Mouse (Mus musculus) embryonic facial prominence, embryonic 12.5 days (tissue): ENCODE measurements around the gene Safb. TPM values are rescaled to one million over a fixed set of nuclear protein-coding genes. Genes with fewer than 3 reads are reported as not detected.
A peak's percentile ranks its signal among the peaks of the same experiment; 100 is the strongest.

Experiments used
- ATAC-seq: fragments of 200-750 bp; cut with Nextera tagmentation; 2 replicates; pipeline ENCODE4 v1.8.0; 2017; ENCODE audit not compliant: insufficient number of reproducible peaks, insufficient read depth, low FRiP score, low TSS enrichment
- H3K27ac ChIP-seq: fragments of 300-500 bp; sonication (generic); 2 replicates; pipeline ENCODE4 v1.5.1; 2016; ENCODE audit warnings: mild to moderate bottlenecking
- H3K27me3 ChIP-seq: fragments of 300-500 bp; sonication (generic); 2 replicates; pipeline ENCODE4 v1.6.1; 2016; ENCODE audit warnings: mild to moderate bottlenecking, moderate library complexity
- H3K36me3 ChIP-seq: fragments of 300-500 bp; sonication (generic); 2 replicates; pipeline ENCODE4 v1.6.1; 2016; ENCODE audit warnings: mild to moderate bottlenecking
- H3K4me1 ChIP-seq: fragments of 300-500 bp; sonication (generic); 2 replicates; pipeline ENCODE4 v1.6.1; 2016
- H3K4me2 ChIP-seq: fragments of 300-500 bp; sonication (generic); replicated peaks from 2 replicates; pipeline ENCODE4 v1.6.1; 2016; ENCODE audit warnings: mild to moderate bottlenecking, moderate library complexity
- H3K4me3 ChIP-seq: fragments of 300-500 bp; sonication (generic); 2 replicates; pipeline ENCODE4 v1.5.1; 2016; ENCODE audit warnings: mild to moderate bottlenecking
- H3K9ac ChIP-seq: fragments of 300-500 bp; sonication (generic); 2 replicates; pipeline ENCODE4 v1.6.1; 2016; ENCODE audit warnings: mild to moderate bottlenecking, moderate library complexity
- H3K9me3 ChIP-seq: fragments of 300-500 bp; sonication (generic); 2 replicates; pipeline ENCODE4 v1.6.1; 2016; ENCODE audit warnings: mild to moderate bottlenecking, moderate library complexity
- WGBS: fragments of 180-500 bp; shearing (Covaris S2); methylation state at CpG from one replicate; pipeline ENCODE4 v1.1.7; 2016; 5-methylcytosine and 5-hydroxymethylcytosine counted together
- polyA plus RNA-seq: library from polyadenylated mRNA; unstranded; fragments of >200 nt; fragmentation: Nextera tagmentation; extraction: Ambion mirVana; gene quantifications from 2 replicates; pipeline ENCODE4 v1.2.1, GENCODE M21; 2016

Safb gene
- 152 and 157 TPM in 2 replicates for polyA plus RNA-seq

DNA sequence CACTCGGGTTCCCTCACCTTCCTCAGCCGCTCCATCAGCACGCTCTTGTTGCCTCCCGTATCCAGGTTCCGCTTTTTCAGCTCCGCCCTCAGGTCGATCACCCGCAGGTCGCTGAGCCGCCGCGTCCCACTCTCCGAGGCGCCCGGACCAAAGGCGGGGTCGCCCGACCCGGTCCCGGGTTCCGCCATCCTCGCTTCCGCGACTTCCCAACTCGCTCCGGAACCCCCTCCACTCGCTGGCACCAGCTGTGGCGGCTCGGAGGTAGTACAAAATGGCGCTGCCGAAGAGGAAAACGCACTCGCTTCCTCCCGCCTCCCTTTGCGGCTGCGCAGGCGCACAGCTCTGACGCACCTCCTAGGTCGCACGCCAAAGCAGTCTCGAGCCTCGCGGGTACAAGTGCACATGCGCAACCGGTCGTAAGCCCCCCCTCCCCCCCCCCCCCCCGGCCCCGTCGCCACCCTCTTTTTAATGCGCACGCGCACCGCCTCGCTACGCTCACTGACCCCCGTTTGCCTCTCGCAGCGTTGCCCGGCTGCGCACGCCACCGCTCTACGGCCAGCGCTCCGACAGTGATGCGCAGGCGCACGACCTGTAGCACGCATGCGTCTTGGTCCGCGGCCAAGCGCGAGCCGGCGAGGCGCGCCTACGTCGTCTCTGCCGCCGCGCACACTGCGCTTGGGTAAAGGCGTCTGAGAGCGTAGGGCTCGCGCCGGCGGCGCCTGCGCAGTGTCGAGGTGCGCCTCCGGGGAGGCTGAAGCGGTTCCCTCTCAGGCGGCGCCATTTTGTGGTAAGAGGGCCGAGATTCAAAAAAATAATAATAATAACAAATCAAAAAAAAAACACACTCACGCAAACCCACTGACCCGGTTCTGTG lies at the start of gene Safb, which contains the start of gene Safb2:
Gene Safb (plus strand): TSS at position 569 of the 874 bp plus-strand sequence.
Gene Safb2 (minus strand): TSS at position 329 of the 874 bp plus-strand sequence.
- H3K27me3 ChIP-seq = no peaks in the 10 kb centered on the region
- H3K4me1 ChIP-seq = peaks cover 34% of the 10 kb centered on the region
- H3K4me3 ChIP-seq = peak within 1 kb of the TSS; percentile 70
- H3K9ac ChIP-seq = peak within 1 kb of the TSS; percentile 79
- H3K4me2 ChIP-seq = peak within 1 kb of the TSS; percentile 94
- peak; percentile 94 for ATAC-seq
- no peaks in the 10 kb centered on the region for H3K9me3 ChIP-seq
- peak within 1 kb of the TSS; percentile 94 for H3K27ac ChIP-seq
- under 1% methylated on average over 85 of the region's 101 CpGs for WGBS
- peaks cover 64% of the 10 kb centered on the region for H3K36me3 ChIP-seq

DNA sequence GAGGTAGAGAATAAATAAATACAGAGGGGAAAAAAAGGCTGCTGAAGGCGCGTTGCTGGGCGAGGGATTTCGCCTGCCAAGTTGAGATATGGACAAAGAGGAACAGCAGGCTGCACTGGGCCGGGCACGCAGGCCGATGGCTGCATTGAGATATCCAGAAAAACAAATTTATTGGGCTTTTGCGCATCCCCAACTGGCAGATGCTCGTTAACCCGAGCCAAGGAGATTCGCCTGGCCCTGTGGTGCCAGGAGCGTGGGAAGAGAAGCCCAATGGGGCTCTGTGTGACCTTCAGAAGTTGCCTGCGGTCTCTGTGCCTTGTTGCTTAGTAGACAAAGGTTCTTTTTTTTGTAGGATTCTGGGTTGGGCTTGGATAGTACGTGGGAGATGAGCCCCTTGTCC lies 48.4 kb upstream of the Safb start:
- Histone ChIP-seq H3K36me3 (no peaks in the 10 kb centered on the region), H3K4me3 (no peak overlapping the region), H3K9ac (no peak overlapping the region), H3K9me3 (no peaks in the 10 kb centered on the region), H3K4me2 (no peak overlapping the region), H3K27me3 (no peaks in the 10 kb centered on the region), H3K27ac (no peak overlapping the region), H3K4me1 (no peaks in the 10 kb centered on the region)
- WGBS = 64% methylated on average over 14 of the region's 14 CpGs
- no peak for ATAC-seq

DNA sequence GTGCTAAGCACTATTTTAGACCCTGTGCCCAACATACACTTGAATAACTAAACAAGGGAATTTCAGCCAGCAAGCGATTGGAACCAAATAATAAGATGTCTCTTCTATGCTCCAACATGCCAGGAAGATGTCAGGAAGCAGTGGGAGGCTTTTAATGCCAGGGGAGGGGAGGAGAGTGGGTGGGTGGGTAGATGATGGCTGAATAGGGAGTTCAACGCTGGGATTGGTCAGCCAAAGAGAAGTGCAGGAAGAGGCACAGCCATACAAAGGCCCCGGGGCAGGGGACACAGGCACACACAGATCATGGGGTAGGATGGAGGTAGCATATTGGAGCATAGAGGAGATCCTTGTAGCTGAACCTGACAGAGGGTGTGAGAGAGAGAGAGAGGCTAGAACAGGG lies 47.8 kb upstream of the Safb start:
- no peak for ATAC-seq
- no peak overlapping the region for H3K4me3 ChIP-seq
- no peak overlapping the region for H3K4me2 ChIP-seq
- 67% methylated on average over 3 of the region's 3 CpGs for WGBS
- H3K27me3 ChIP-seq = no peaks in the 10 kb centered on the region
- H3K9me3 ChIP-seq = no peaks in the 10 kb centered on the region
- no peak overlapping the region for H3K9ac ChIP-seq
- H3K36me3 ChIP-seq = no peaks in the 10 kb centered on the region
- no peak overlapping the region for H3K27ac ChIP-seq
- no peaks in the 10 kb centered on the region for H3K4me1 ChIP-seq

DNA sequence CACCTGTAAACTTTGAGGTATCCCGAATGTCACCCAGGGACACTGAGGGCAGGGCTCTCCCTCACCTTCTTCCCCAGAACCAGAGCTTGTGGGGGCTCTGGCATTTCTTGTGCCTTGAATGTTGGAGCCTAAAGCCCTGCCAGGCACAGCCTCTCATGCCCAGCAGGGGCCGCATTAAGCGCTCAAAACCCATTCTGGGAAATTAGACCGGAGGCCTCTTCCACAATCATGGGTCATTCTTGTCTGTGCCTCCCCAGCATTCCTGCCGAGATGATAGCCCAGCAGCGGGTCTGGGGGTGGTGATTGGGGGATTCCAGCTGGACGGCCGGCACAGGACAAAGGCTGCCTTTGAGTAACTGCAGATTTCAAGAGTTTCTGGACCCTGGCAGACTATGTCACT lies 46.7 kb upstream of the Safb start:
- Histone ChIP-seq H3K27me3 (no peaks in the 10 kb centered on the region), H3K4me1 (no peaks in the 10 kb centered on the region), H3K4me2 (no peak overlapping the region), H3K9ac (no peak overlapping the region), H3K4me3 (no peak overlapping the region), H3K9me3 (no peaks in the 10 kb centered on the region), H3K36me3 (no peaks in the 10 kb centered on the region), H3K27ac (no peak overlapping the region)
- no peak for ATAC-seq
- WGBS = 19% methylated on average over 8 of the region's 8 CpGs

DNA sequence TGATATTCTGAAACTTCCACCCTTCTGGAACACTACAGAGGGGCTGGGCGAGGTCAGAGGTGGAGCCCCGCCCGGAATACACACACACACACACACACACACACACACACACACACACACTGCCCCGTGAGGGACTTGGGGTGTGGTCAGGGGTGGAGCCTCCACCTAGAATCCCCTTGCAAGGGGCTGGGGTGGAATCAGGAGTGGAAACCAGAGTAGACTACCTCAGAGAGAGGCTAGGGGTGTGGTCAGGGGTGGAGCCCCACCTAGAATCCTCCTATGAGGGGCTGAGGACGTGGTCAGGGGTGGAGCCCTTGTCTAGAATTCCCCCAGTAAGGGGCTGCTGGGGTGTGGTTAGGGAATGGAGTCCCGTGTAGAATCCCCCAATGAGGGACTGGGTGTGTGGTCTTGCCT lies 44.1 kb upstream of the Safb start:
- Histone ChIP-seq H3K4me2 (no peak overlapping the region), H3K4me1 (no peaks in the 10 kb centered on the region), H3K36me3 (no peaks in the 10 kb centered on the region), H3K9ac (no peak overlapping the region), H3K27me3 (no peaks in the 10 kb centered on the region), H3K9me3 (no peaks in the 10 kb centered on the region), H3K4me3 (no peak overlapping the region), H3K27ac (no peak overlapping the region)
- WGBS = 32% methylated on average over 6 of the region's 6 CpGs
- 0 out of 2 replicates have a peak, but pooled peaks have one; percentile 24 for ATAC-seq

DNA sequence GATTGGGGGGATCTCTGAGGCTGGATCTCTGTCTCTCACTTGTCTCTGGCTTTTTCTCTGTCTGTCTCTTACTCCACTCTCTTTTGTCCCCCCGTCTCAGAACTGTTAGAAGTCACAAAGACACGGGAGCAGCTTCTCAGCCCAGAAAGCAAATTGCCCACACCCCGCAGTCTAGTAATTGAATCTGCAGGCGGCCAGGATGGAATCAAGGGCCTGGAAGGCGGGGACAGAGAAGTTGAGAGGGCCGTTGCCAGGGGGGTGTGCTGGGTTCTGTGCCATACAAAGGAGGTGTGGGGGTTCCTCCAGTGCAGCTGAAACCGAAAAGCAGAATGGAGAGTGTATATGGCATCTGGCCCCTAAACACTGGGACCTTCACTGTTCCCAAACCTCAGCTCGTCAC lies 41.9 kb upstream of the Safb start:
- Histone ChIP-seq H3K9me3 (no peaks in the 10 kb centered on the region), H3K4me2 (no peak overlapping the region), H3K9ac (no peak overlapping the region), H3K27ac (no peak overlapping the region), H3K36me3 (no peaks in the 10 kb centered on the region), H3K27me3 (no peaks in the 10 kb centered on the region), H3K4me1 (no peaks in the 10 kb centered on the region), H3K4me3 (no peak overlapping the region)
- no peak for ATAC-seq
- WGBS = 44% methylated on average over 8 of the region's 8 CpGs

DNA sequence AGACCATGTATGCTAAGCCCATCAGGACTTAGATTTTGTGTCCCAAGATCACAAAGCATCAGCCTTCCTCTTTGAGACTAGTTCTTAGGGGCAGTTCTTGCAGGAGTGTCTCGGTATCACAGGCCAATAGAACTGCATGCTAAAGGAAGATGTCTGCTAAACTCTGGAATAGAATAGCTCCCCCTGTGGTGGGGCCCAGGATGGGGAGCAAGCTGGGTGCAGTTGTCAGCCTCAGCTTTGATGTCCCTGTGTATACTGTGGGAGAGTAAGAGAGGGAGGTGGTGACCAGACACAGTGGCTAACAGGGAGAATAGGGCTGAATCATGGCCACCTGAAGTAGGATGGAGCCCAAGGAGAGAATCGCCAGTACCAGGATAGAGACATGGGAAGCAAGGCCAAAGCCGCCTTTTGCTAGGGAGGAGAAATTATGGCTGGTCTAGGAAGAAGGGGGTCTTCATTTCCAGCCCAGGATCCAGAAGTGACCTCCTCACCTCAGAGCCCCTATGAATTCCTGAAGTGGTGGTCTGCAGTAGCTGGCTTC lies 40.9 kb upstream of the Safb start:
- no peak overlapping the region for H3K4me2 ChIP-seq

DNA sequence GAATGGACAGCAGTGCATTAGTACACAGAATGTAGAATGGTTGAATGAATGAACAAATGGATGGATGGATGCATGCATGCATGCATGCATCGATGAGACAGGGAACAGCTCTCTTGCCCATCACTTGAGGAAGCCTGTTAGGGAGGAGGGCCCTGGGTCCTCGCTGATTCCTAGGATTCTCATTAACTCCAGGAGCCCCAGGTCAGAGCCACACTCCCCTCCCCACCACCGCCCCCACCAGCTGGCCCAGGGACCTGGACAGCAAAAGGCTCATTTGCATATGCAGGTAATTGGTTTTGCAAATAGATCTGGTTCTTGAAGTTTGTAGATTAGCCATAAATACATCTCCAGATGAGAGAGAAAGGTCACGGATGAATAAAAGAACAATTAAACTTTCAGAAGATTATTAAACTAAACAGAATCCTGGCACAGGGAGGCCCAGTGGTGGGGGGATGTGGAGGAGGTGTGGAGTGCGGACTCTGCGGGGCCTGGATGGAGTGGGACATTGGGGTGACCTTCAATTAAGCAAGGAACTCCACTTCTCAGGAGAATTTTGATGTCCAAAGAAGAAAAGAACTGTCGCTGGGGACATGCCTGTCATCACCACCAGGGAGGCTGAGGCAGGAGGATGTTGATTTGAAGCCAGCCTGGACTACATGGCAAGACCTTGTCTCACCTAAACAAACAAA lies 39.8 kb upstream of the Safb start:
- Histone ChIP-seq H3K27ac (no peak overlapping the region), H3K9ac (no peak overlapping the region), H3K4me1 (0 out of 2 replicates have a peak, but pooled peaks cover 3% of the 10 kb centered on the region), H3K9me3 (no peaks in the 10 kb centered on the region), H3K4me2 (no peak overlapping the region), H3K4me3 (no peak overlapping the region), H3K36me3 (no peaks in the 10 kb centered on the region), H3K27me3 (no peaks in the 10 kb centered on the region)
- no peak for ATAC-seq
- WGBS = 80% methylated on average over 7 of the region's 7 CpGs

More for the DNA sequence above, 40.9 kb upstream of the Safb start:
- Histone ChIP-seq H3K9me3 (no peaks in the 10 kb centered on the region), H3K4me1 (0 out of 2 replicates have a peak, but pooled peaks cover 3% of the 10 kb centered on the region), H3K9ac (no peak overlapping the region), H3K4me3 (no peak overlapping the region), H3K36me3 (no peaks in the 10 kb centered on the region), H3K27ac (no peak overlapping the region), H3K27me3 (no peaks in the 10 kb centered on the region)
- no peak for ATAC-seq
- WGBS = 80% methylated on average over 3 of the region's 3 CpGs

DNA sequence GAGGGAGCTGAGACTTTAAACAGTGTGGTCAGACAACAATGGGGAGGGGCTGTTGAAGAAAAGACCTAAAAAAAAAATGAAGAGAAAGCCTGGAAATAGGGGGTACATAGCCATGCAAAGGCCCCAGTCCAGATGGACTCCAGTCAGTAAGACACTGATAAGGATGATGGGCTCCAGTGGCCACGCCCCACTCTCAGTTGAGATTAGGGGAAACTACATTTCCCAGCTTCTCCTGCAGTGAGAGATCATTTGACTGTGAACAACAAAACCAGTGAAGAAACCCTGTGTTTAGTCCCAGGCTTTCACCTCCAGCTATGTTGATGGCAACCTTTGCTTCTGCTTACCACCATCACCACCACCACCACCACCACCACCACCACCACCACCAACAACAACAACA lies 38.7 kb upstream of the Safb start:
- Histone ChIP-seq H3K9me3 (no peaks in the 10 kb centered on the region), H3K9ac (no peak overlapping the region), H3K4me1 (0 out of 2 replicates have a peak, but pooled peaks cover 3% of the 10 kb centered on the region), H3K4me3 (no peak overlapping the region), H3K27me3 (no peaks in the 10 kb centered on the region), H3K27ac (no peak overlapping the region), H3K36me3 (no peaks in the 10 kb centered on the region), H3K4me2 (no peak overlapping the region)
- no peak for ATAC-seq
- WGBS = 67% methylated on average over 1 of the region's 1 CpGs

DNA sequence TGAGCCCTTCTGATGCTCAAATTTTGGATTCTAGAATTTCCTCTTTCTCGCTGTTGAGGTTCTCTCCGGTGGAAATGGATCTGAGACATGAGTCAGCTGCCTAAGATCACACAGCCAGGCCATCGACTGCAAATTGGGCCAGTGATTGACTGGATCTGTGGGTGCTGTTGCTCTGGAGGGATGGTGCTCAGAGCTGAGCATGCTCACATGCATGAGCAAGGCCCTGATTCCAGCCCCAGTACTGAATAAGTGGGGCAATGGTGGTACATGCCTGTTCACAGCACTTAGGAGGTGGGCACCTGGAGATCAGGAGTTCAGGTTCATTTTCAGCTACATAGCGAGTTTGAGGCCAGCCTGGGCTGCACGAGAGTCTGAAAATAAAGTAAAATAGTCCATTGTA lies 38.0 kb upstream of the Safb start:
- no peak overlapping the region for H3K9ac ChIP-seq
- WGBS = 83% methylated on average over 5 of the region's 5 CpGs

DNA sequence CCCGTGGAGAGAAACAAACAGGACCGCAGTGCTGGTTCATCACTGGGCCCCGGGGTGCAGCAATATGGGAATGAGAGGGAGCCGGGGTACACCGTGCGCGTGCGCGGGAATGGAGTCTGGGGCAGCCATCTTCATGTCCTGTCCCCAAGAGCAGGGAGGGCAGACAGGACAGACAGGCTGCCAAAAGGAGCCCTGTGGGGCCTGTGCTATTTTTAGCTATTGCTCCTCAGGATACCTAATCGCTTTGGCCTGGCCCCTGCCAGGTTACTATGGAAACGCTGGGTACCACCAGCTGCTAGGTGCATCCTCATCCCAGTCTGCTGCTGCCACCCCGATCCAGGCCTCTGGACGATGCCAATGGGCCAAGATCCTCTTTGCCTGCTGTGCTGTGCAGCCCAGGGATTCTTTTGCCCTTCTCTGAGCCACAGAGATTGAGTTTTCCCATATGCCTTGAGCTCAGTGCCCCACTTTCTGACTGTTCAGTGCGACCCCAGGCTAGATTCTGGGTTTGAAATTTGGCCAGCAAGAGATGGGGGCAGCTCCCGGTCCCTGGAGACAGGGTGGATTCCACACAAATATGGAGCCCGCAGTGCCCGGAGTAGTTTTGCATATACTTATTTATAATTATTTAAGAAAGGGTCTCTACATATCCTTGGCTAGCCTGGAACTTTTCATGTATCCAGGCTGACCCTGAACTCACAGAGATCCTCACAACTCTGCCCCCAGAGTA lies 37.3 kb upstream of the Safb start:
- no peaks in the 10 kb centered on the region for H3K9me3 ChIP-seq
- 62% methylated on average over 17 of the region's 17 CpGs for WGBS
- no peak overlapping the region for H3K4me2 ChIP-seq
- H3K27ac ChIP-seq = no peak overlapping the region
- H3K4me1 ChIP-seq = 0 out of 2 replicates have a peak, but pooled peaks cover 3% of the 10 kb centered on the region
- no peak overlapping the region for H3K4me3 ChIP-seq
- no peak for ATAC-seq
- no peak overlapping the region for H3K9ac ChIP-seq
- H3K27me3 ChIP-seq = no peaks in the 10 kb centered on the region
- no peaks in the 10 kb centered on the region for H3K36me3 ChIP-seq

More for the DNA sequence above, 38.0 kb upstream of the Safb start:
- H3K4me3 ChIP-seq = no peak overlapping the region
- no peak overlapping the region for H3K4me2 ChIP-seq
- no peak for ATAC-seq
- no peaks in the 10 kb centered on the region for H3K9me3 ChIP-seq
- H3K36me3 ChIP-seq = no peaks in the 10 kb centered on the region
- no peak overlapping the region for H3K27ac ChIP-seq
- H3K27me3 ChIP-seq = no peaks in the 10 kb centered on the region
- H3K4me1 ChIP-seq = 0 out of 2 replicates have a peak, but pooled peaks cover 3% of the 10 kb centered on the region
